Mouse (Mus musculus): ENCODE data around the gene Ptgis. TPM values are rescaled to one million over a fixed set of nuclear protein-coding genes. Genes with fewer than 3 reads are reported as not detected.

The Ptgis gene
- polyA plus RNA-seq, 1 experiment from 2014 or later: 5.8 TPM

DNA sequence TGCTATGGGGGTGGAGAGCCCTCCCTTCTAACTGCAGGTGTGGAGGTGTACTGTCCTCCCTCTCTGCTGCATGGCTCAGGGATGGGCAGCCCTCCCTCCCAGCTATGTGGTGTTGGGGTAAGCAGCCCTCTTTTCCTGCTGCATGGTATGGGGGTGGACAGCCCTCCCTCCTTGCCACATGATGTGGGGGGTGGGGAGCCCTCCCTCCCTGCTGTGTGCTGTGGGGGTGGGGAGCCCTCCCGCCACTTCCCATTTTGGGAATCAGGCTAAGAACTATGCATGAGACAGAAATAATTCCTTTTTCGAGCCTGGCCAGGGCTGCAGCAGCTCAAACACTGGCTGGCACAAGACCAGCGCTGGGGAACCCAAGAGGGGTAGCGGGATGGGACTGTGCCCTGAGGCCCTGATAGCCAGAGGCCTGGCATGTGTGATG is 84.8 kb downstream of the Ptgis start:
- H3K4me1 ChIP-seq (replicated peaks): peaks cover 18% of the 10 kb centered on the region
- no peaks in the 10 kb centered on the region for H3K36me3 ChIP-seq
- H3K27me3 ChIP-seq: no peaks in the 10 kb centered on the region
- 0 out of 2 replicates have a peak, but pooled peaks have one; percentile 59 for ATAC-seq (ENCODE audit: low FRiP score)
- no peak overlapping the region for H3K27ac ChIP-seq
- 58% methylated on average over 4 of the region's 4 CpGs for WGBS
- H3K4me3 ChIP-seq: no peak overlapping the region
- H3K4me2 ChIP-seq: no peak overlapping the region
- peak overlapping the region; percentile 43 for H3K9ac ChIP-seq
- peaks cover 6% of the 10 kb centered on the region; the same call in 1 of the 2 replicates for H3K9me3 ChIP-seq

DNA sequence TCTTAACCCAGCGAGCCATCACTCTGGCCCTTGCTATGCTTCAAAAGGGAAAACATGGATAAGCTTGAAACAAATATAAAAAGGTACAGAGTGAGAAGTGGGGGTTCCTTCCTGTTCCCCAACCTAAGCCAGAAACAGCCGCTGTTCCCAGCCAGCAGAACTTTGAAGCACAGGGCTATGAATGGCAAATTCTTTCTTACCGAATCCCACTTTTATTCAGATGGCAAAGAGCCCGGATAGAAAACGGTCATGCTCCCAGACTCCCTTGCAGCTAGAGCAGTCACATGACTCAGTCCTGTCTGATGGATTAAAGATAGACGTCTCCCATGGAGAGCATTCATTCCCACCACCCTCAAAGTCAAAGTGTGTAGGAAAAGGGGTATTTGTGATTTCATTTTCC is 89.5 kb downstream of the Ptgis start:
- H3K4me2 ChIP-seq: no peak overlapping the region
- H3K27ac ChIP-seq: no peak overlapping the region
- ATAC-seq (ENCODE audit: low FRiP score): no peak
- peaks cover 6% of the 10 kb centered on the region; the same call in 1 of the 2 replicates for H3K9me3 ChIP-seq
- H3K36me3 ChIP-seq: no peaks in the 10 kb centered on the region
- H3K4me1 ChIP-seq (replicated peaks): peaks cover 17% of the 10 kb centered on the region
- no peak overlapping the region for H3K9ac ChIP-seq
- H3K4me3 ChIP-seq: no peak overlapping the region
- no peaks in the 10 kb centered on the region for H3K27me3 ChIP-seq
- 93% methylated on average over 6 of the region's 6 CpGs for WGBS

DNA sequence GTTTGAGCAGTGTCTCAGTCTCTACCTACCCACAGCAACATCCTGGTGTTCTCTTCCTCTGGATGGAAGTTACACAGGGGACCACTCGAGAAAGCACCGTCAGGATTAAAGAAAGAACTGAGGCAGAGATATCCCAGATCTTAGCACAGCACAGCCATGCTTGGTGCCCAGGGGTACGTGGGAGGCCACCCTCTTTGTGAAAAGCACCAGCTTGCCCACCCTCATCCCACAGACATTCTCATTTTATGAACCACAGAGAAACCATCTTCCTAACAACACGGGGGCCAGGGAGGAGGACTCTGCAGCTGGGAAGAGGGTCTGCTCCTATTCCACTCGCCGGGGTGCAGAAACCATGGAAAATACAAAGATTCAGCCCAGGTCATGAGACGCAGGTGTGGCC is 90.3 kb downstream of the Ptgis start:
- no peaks in the 10 kb centered on the region for H3K27me3 ChIP-seq
- no peak overlapping the region for H3K27ac ChIP-seq
- peaks cover 16% of the 10 kb centered on the region for H3K4me1 ChIP-seq (replicated peaks)
- H3K36me3 ChIP-seq: no peaks in the 10 kb centered on the region
- peaks cover 6% of the 10 kb centered on the region; the same call in 1 of the 2 replicates for H3K9me3 ChIP-seq
- ATAC-seq (ENCODE audit: low FRiP score): no peak
- no peak overlapping the region for H3K4me2 ChIP-seq
- H3K9ac ChIP-seq: no peak overlapping the region
- WGBS: 97% methylated on average over 7 of the region's 7 CpGs
- H3K4me3 ChIP-seq: no peak overlapping the region

GRCm38 (mm10) chr2:167149035-167149434 is 91.4 kb downstream of the Ptgis start:
- ATAC-seq (ENCODE audit: low FRiP score): no peak
- Histone ChIP-seq H3K4me2 (no peak overlapping the region), H3K9ac (no peak overlapping the region), H3K4me1 (replicated peaks) (peaks cover 26% of the 10 kb centered on the region), H3K9me3 (peaks cover 6% of the 10 kb centered on the region; the same call in 1 of the 2 replicates), H3K36me3 (no peaks in the 10 kb centered on the region), H3K4me3 (no peak overlapping the region), H3K27me3 (0 out of 2 replicates have a peak, but pooled peaks cover 2% of the 10 kb centered on the region), H3K27ac (no peak overlapping the region)
- WGBS: 94% methylated on average over 6 of the region's 6 CpGs

GRCm38 (mm10) chr2:167147708-167148107 is 92.7 kb downstream of the Ptgis start:
- H3K9ac ChIP-seq: no peak overlapping the region
- peaks cover 6% of the 10 kb centered on the region; the same call in 1 of the 2 replicates for H3K9me3 ChIP-seq
- peaks cover 32% of the 10 kb centered on the region for H3K4me1 ChIP-seq (replicated peaks)
- 0 out of 2 replicates have a peak, but pooled peaks cover 5% of the 10 kb centered on the region for H3K27me3 ChIP-seq
- H3K4me3 ChIP-seq: no peak overlapping the region
- no peak for ATAC-seq (ENCODE audit: low FRiP score)
- no peaks in the 10 kb centered on the region for H3K36me3 ChIP-seq
- H3K27ac ChIP-seq: no peak overlapping the region
- no peak overlapping the region for H3K4me2 ChIP-seq
- WGBS: 80% methylated on average over 8 of the region's 8 CpGs

DNA sequence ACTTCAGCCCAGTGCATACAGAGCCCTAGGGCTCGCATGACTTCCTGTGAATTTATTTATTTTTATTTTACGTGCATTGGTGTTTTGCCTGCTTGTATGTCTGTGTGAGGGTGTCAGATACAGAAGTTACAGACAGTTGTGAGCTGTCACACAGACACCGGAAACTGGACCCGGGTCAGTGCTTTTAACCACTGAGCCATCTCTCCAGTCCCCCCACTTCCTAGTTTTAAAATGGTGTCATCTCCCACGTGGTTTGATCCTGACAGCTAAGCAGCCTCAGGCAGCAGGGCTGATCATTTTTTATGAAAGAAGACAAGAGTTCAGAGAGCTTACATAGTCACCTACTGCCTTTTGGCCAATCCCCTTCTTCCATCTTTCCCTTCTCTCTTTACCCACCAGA is 94.5 kb downstream of the Ptgis start:
- 70% methylated on average over 5 of the region's 5 CpGs for WGBS
- H3K36me3 ChIP-seq: no peaks in the 10 kb centered on the region
- no peak overlapping the region for H3K4me3 ChIP-seq
- ATAC-seq (ENCODE audit: low FRiP score): no peak
- 0 out of 2 replicates have a peak, but pooled peaks cover under 1% of the 10 kb centered on the region for H3K9me3 ChIP-seq
- H3K4me2 ChIP-seq: no peak overlapping the region
- no peak overlapping the region for H3K9ac ChIP-seq
- peaks cover 32% of the 10 kb centered on the region for H3K4me1 ChIP-seq (replicated peaks)
- no peak overlapping the region for H3K27ac ChIP-seq
- 0 out of 2 replicates have a peak, but pooled peaks cover 5% of the 10 kb centered on the region for H3K27me3 ChIP-seq

DNA sequence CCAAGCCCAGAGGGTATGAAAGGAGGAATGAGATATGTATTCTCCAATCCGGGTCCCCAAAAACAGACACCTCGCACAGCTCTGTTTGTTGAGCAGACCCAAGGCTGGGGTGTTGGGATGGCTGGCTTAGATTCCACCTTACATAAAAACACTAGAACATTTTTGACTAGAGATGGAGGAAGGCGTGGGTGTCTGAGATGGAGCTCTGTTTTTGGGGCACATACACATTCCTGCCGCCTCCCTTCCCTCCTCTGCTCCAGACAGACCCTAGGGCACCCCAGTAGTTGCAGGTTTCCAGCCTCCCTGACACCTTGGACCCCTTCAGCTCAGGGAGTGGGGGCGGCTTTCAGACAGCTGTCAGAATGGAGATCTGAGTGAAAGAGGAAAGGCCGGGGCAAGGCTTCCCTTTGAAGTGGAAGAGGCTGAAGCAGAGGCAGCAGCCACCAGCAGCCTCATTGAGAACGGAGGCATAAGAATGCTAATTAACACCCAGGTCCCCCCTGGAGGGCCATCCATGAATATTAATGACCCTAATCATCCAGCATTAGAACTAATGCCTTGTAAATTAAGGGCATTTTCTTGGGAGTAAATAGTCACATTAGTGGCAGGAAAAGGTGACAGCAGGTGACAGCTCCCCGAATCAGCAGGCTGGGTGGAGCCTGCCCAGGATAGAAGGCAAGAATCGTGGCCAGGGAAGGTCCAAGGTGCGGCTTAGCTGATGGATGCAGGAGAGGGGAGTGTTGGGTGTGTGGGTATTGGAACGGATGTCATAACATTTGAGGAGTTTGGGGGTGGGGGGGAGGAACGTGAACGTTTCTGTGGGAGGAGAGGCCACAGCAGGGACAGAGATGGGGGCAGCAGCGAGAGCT is 95.7 kb downstream of the Ptgis start:
- peaks cover 32% of the 10 kb centered on the region for H3K4me1 ChIP-seq (replicated peaks)
- peak overlapping the region; percentile 76 for H3K27ac ChIP-seq
- no peaks in the 10 kb centered on the region for H3K36me3 ChIP-seq
- peak; percentile 41; the same call in 1 of the 2 replicates for ATAC-seq (ENCODE audit: low FRiP score)
- no peak overlapping the region for H3K4me3 ChIP-seq
- WGBS: 8% methylated on average over 14 of the region's 14 CpGs
- H3K4me2 ChIP-seq: no peak overlapping the region
- H3K9ac ChIP-seq: no peak overlapping the region
- H3K27me3 ChIP-seq: 0 out of 2 replicates have a peak, but pooled peaks cover 5% of the 10 kb centered on the region
- H3K9me3 ChIP-seq: no peaks in the 10 kb centered on the region

GRCm38 (mm10) chr2:167143914-167144313 is 96.5 kb downstream of the Ptgis start:
- Histone ChIP-seq H3K9ac (no peak overlapping the region), H3K27me3 (0 out of 2 replicates have a peak, but pooled peaks cover 5% of the 10 kb centered on the region), H3K27ac (0 out of 2 replicates have a peak overlapping the region, but pooled peaks have one; percentile 76), H3K9me3 (no peaks in the 10 kb centered on the region), H3K4me3 (no peak overlapping the region), H3K4me1 (replicated peaks) (peaks cover 32% of the 10 kb centered on the region), H3K36me3 (no peaks in the 10 kb centered on the region), H3K4me2 (no peak overlapping the region)
- no peak for ATAC-seq (ENCODE audit: low FRiP score)
- WGBS: 70% methylated on average over 2 of the region's 2 CpGs

- peaks cover 34% of the 10 kb centered on the region for H3K4me1 ChIP-seq (replicated peaks)
- no peak for ATAC-seq (ENCODE audit: low FRiP score)
- 0 out of 2 replicates have a peak, but pooled peaks cover 5% of the 10 kb centered on the region for H3K27me3 ChIP-seq
- H3K4me3 ChIP-seq: no peak overlapping the region
- no peak overlapping the region for H3K9ac ChIP-seq
- no peak overlapping the region for H3K27ac ChIP-seq
- WGBS: 96% methylated on average over 3 of the region's 3 CpGs
- no peaks in the 10 kb centered on the region for H3K9me3 ChIP-seq
- no peaks in the 10 kb centered on the region for H3K36me3 ChIP-seq
- no peak overlapping the region for H3K4me2 ChIP-seq
Measured at GRCm38 (mm10) chr2:167142282-167142681, 98.1 kb downstream of the Ptgis start.

- Histone ChIP-seq H3K36me3 (no peaks in the 10 kb centered on the region), H3K9ac (no peak overlapping the region), H3K4me3 (no peak overlapping the region), H3K9me3 (no peaks in the 10 kb centered on the region), H3K27me3 (0 out of 2 replicates have a peak, but pooled peaks cover 5% of the 10 kb centered on the region), H3K27ac (no peak overlapping the region), H3K4me1 (replicated peaks) (peaks cover 39% of the 10 kb centered on the region), H3K4me2 (no peak overlapping the region)
- ATAC-seq (ENCODE audit: low FRiP score): no peak
- 79% methylated on average over 4 of the region's 4 CpGs for WGBS
Measured at GRCm38 (mm10) chr2:167141810-167142209, 98.6 kb downstream of the Ptgis start.
